Mouse (Mus musculus) lung, embryonic 16.5 days (tissue): ENCODE measurements around the gene Mcm7. TPM values are rescaled to one million over a fixed set of nuclear protein-coding genes. Genes with fewer than 3 reads are reported as not detected.
"Not testable (repeated sequence)": the region's sequence is repeated elsewhere in the genome, so short reads cannot be mapped to it uniquely, and the experiment has no call there.

Experiments
- ATAC-seq: fragments of 200-750 bp; cut with Nextera tagmentation; 2 replicates; pipeline ENCODE4 v1.8.0; 2017; ENCODE audit warnings: low read depth, mild to moderate bottlenecking, moderate library complexity
- H3K27ac ChIP-seq: fragments of 300-500 bp; sonication (generic); 2 replicates; pipeline ENCODE4 v1.5.1; 2014; ENCODE audit warnings: mild to moderate bottlenecking, control low read depth, low read length
- H3K27me3 ChIP-seq: fragments of 300-500 bp; sonication (generic); 2 replicates; pipeline ENCODE4 v1.6.1; 2014; ENCODE audit warnings: low read depth, low read length, mixed read lengths; ENCODE audit not compliant: control insufficient read depth, insufficient read depth
- H3K36me3 ChIP-seq: fragments of 300-500 bp; sonication (generic); 2 replicates; pipeline ENCODE4 v1.6.1; 2014; ENCODE audit warnings: low read length; ENCODE audit not compliant: control insufficient read depth, insufficient read depth
- H3K4me1 ChIP-seq: fragments of 300-500 bp; sonication (generic); replicated peaks from 2 replicates; pipeline ENCODE4 v1.6.1; 2014; ENCODE audit warnings: low read length, mixed read lengths; ENCODE audit not compliant: control insufficient read depth, insufficient read depth
- H3K4me2 ChIP-seq: fragments of 300-500 bp; sonication (generic); 2 replicates; pipeline ENCODE4 v1.6.1; 2014; ENCODE audit warnings: low read depth, low read length, control low read depth
- H3K4me3 ChIP-seq: fragments of 300-500 bp; sonication (generic); 2 replicates; pipeline ENCODE4 v1.5.1; 2014; ENCODE audit warnings: mild to moderate bottlenecking, low read length, control low read depth
- H3K9ac ChIP-seq: fragments of 300-500 bp; sonication (generic); 2 replicates; pipeline ENCODE4 v1.6.1; 2014; ENCODE audit warnings: low read length, control low read depth
- H3K9me3 ChIP-seq: fragments of 300-500 bp; sonication (generic); 2 replicates; pipeline ENCODE4 v1.6.1; 2016; ENCODE audit warnings: low read length; ENCODE audit not compliant: control insufficient read depth
- WGBS: fragments of 180-500 bp; shearing (Covaris S2); extraction: QIAGEN DNeasy Blood & Tissue Kit; methylation state at CpG from one replicate; pipeline ENCODE4 v1.1.7; 2014; 5-methylcytosine and 5-hydroxymethylcytosine counted together
- polyA plus RNA-seq: library from polyadenylated mRNA; unstranded; fragments of >200 nt; fragmentation: Nextera tagmentation; extraction: Ambion mirVana; gene quantifications from 2 replicates; pipeline ENCODE4 v1.2.1, GENCODE M21; 2015

Mcm7 gene
- polyA plus RNA-seq, result 180 and 197 TPM in 2 replicates

DNA sequence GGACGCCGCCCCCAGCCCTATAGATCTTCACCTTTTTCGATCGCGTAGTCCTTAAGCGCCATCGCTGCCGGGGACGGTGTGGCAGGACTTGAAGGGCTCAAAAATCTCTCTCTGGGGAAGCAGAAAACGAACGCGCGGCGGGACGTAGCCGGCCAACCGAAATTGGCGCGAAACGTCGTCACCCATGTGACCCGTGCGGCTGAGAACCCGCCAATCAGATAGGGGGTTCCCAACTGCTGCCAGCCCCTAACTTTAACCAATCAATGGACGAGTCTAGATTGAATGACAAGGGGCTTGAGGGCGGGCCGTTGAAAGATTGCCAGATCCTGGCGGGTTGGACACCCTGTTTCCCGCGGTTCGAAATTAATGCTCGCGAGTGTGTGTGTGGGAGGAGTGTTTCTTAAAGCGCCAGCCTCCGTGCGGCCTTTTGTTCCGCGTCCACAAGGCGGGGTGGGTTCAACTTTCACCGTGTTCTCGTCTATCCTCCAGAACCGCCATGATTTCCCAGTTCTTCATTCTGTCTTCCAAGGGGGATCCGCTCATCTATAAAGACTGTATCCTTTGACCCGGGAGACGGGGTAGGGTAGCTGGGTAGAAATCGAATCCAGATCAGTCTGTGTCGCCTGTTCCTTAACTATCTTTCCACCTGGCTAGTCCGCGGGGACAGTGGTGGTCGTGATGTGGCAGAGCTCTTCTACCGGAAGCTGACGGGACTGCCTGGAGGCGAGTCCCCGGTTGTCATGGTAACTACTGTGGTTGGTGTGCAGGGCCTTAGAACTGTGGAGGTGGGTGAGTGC, at the start of gene Mcm7, which contains the start of gene Ap4m1:
Gene Mcm7, minus strand, starts transcription at position 728 of the 797 bp plus-strand sequence.
Gene Ap4m1, plus strand, starts transcription at position 308 of the 797 bp plus-strand sequence.
- Histone ChIP-seq H3K4me3 (peak within 1 kb of the TSS; percentile 86), H3K4me1 (peaks cover 17% of the 10 kb centered on the region), H3K4me2 (peak within 1 kb of the TSS; percentile 86), H3K9me3 (no peaks in the 10 kb centered on the region), H3K36me3 (peaks cover 36% of the 10 kb centered on the region), H3K9ac (peak within 1 kb of the TSS; percentile 85), H3K27ac (peak within 1 kb of the TSS; percentile 98), H3K27me3 (no peaks in the 10 kb centered on the region)
- under 1% methylated on average over 54 of the region's 54 CpGs for WGBS
- ATAC-seq, result peak; percentile 94

GRCm38 (mm10) chr5:138219864-138220263, 47.6 kb upstream of the Mcm7 start:
- H3K9ac ChIP-seq, result no peak overlapping the region
- ATAC-seq, result no peak
- no peak overlapping the region for H3K4me2 ChIP-seq
- H3K27ac ChIP-seq, result no peak overlapping the region
- no peak overlapping the region for H3K4me3 ChIP-seq
- H3K4me1 ChIP-seq, result no peaks in the 10 kb centered on the region
- no peaks in the 10 kb centered on the region for H3K36me3 ChIP-seq
- no peaks in the 10 kb centered on the region for H3K27me3 ChIP-seq
- H3K9me3 ChIP-seq, result no peaks in the 10 kb centered on the region; the same call in 1 of the 2 replicates
- 27% methylated on average over 2 of the region's 2 CpGs for WGBS

GRCm38 (mm10) chr5:138216632-138217031, 44.4 kb upstream of the Mcm7 start:
- not testable (repeated sequence) for H3K9ac ChIP-seq, ATAC-seq, H3K36me3 ChIP-seq, H3K4me1 ChIP-seq, H3K4me3 ChIP-seq, H3K27me3 ChIP-seq, H3K9me3 ChIP-seq, H3K27ac ChIP-seq, H3K4me2 ChIP-seq
- 89% methylated on average over 13 of the region's 13 CpGs for WGBS

- no peak for ATAC-seq
Measured at GRCm38 (mm10) chr5:138207873-138208272, 35.7 kb upstream of the Mcm7 start.

GRCm38 (mm10) chr5:138207253-138207652, 35.0 kb upstream of the Mcm7 start:
- WGBS, result 65% methylated on average over 1 of the region's 1 CpGs
- no peaks in the 10 kb centered on the region for H3K4me1 ChIP-seq
- H3K9ac ChIP-seq, result no peak overlapping the region
- H3K36me3 ChIP-seq, result no peaks in the 10 kb centered on the region
- 0 out of 2 replicates have a peak, but pooled peaks cover 3% of the 10 kb centered on the region for H3K9me3 ChIP-seq
- H3K4me3 ChIP-seq, result no peak overlapping the region
- no peak overlapping the region for H3K4me2 ChIP-seq
- H3K27ac ChIP-seq, result no peak overlapping the region
- no peak for ATAC-seq
- no peaks in the 10 kb centered on the region for H3K27me3 ChIP-seq

More at GRCm38 (mm10) chr5:138207873-138208272, 35.7 kb upstream of the Mcm7 start:
- Histone ChIP-seq H3K27ac (no peak overlapping the region), H3K9ac (no peak overlapping the region), H3K4me2 (no peak overlapping the region), H3K4me1 (no peaks in the 10 kb centered on the region), H3K36me3 (no peaks in the 10 kb centered on the region), H3K4me3 (no peak overlapping the region), H3K9me3 (0 out of 2 replicates have a peak, but pooled peaks cover 3% of the 10 kb centered on the region), H3K27me3 (no peaks in the 10 kb centered on the region)
- 83% methylated on average over 4 of the region's 4 CpGs for WGBS

- H3K27me3 ChIP-seq, result no peaks in the 10 kb centered on the region
- no peak overlapping the region for H3K4me3 ChIP-seq
- no peak for ATAC-seq
- no peaks in the 10 kb centered on the region for H3K4me1 ChIP-seq
- H3K27ac ChIP-seq, result no peak overlapping the region
- H3K4me2 ChIP-seq, result no peak overlapping the region
- WGBS, result 83% methylated on average over 3 of the region's 3 CpGs
- H3K9me3 ChIP-seq, result 0 out of 2 replicates have a peak, but pooled peaks cover 3% of the 10 kb centered on the region
- H3K9ac ChIP-seq, result no peak overlapping the region
- no peaks in the 10 kb centered on the region for H3K36me3 ChIP-seq
Measured at GRCm38 (mm10) chr5:138202086-138202485, 29.9 kb upstream of the Mcm7 start.

- Histone ChIP-seq H3K27ac (no peak overlapping the region), H3K36me3 (no peaks in the 10 kb centered on the region), H3K9me3 (no peaks in the 10 kb centered on the region), H3K4me1 (peaks cover 3% of the 10 kb centered on the region), H3K4me3 (no peak overlapping the region), H3K9ac (no peak overlapping the region), H3K4me2 (no peak overlapping the region), H3K27me3 (no peaks in the 10 kb centered on the region)
- no peak for ATAC-seq
- WGBS, result 5% methylated on average over 1 of the region's 1 CpGs
Measured at GRCm38 (mm10) chr5:138199576-138199975, 27.4 kb upstream of the Mcm7 start.

DNA sequence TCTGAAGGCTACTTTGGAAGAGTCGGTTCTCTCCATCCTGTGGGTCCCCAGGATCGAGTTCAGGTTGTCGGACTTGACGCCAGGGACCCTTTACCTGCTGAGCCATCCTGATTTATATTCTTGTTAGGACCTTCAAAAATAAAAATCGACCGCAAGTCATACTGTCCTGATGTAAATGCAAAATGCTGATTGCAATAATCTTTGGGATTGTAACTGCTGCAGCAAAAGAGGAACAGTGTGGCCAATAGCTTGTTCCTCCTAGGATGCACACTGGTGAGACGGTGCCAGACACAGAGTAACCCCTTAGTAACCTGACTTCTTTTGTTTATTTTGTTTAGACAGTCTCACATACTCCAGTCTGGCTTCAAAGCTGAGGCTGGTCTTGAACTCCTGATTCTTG, 23.2 kb upstream of the Mcm7 start:
- 58% methylated on average over 7 of the region's 7 CpGs for WGBS
- H3K27ac ChIP-seq, result no peak overlapping the region
- H3K4me2 ChIP-seq, result peak overlapping the region; percentile 97
- H3K4me3 ChIP-seq, result no peak overlapping the region
- no peaks in the 10 kb centered on the region for H3K27me3 ChIP-seq
- no peaks in the 10 kb centered on the region for H3K9me3 ChIP-seq
- H3K36me3 ChIP-seq, result no peaks in the 10 kb centered on the region
- H3K4me1 ChIP-seq, result peaks cover 3% of the 10 kb centered on the region
- H3K9ac ChIP-seq, result no peak overlapping the region
- ATAC-seq, result no peak

DNA sequence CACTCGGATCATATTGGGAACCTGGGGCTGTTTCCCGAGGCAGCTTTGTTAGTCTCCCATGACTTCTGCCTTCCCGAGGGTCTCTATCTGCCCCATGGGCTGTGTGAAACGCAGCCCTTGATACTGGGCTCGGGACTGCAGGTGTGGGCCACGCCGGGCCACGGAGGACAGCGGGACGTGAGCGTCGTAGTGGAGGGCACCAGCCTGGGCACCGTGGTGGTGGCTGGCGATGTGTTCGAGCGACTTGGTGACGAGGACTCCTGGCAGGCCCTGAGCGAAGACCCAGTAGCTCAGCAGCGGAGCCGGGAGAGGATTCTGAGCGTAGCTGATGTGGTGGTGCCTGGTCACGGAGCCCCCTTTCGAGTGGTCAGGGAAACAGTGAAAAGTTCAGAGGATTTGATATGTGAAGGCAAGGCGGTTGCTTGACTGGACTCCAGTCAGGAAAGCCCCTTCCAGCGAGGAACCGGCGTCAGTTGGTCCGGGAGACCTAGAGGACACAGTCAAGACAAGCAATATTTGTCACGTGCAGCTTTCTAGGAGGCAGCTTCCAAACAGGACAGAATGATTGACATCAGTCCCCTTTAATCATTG, 22.6 kb upstream of the Mcm7 start:
- no peaks in the 10 kb centered on the region for H3K36me3 ChIP-seq
- WGBS, result under 1% methylated on average over 29 of the region's 29 CpGs
- H3K4me2 ChIP-seq, result peak overlapping the region; percentile 97
- no peaks in the 10 kb centered on the region for H3K9me3 ChIP-seq
- H3K9ac ChIP-seq, result peak overlapping the region; percentile 89
- H3K27me3 ChIP-seq, result no peaks in the 10 kb centered on the region
- ATAC-seq, result peak; percentile 67
- peaks cover 3% of the 10 kb centered on the region for H3K4me1 ChIP-seq
- H3K27ac ChIP-seq, result peak overlapping the region; percentile 91
- peak overlapping the region; percentile 68 for H3K4me3 ChIP-seq
